Mouse (Mus musculus): Measurements from ENCODE around the gene Nap1l1. TPM values are rescaled to one million over a fixed set of nuclear protein-coding genes. Genes with fewer than 3 reads are reported as not detected.

Gene Nap1l1
- polyA plus RNA-seq, 1 experiment from 2014 or later = 207 TPM

DNA sequence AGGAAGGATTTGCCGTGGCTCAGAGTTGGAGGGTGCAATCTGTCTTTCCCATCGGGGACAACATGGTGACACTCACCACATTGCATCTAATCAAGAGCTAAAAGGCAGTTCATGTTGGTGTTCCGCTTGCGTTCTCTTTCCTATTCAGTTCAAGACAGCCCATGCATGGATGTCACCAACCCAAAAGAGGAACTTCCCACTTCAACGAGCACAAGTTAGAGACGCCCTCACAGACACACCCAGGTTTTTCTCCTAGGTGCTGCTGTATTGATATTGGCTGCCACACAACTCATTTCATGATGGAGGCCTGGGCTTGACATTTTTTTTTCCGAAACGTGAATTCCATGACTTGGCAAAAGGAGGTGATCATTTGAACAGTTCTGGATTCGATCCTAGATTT, 1.9 kb upstream of the Nap1l1 start:
- no peak for ATAC-seq (replicated peaks; ENCODE audit: insufficient number of reproducible peaks, low FRiP score, low TSS enrichment)
- Histone ChIP-seq H3K27ac (ENCODE audit: low read depth, low read length) (no peak overlapping the region), H3K9me3 (replicated peaks; ENCODE audit: control insufficient read depth, low read length) (no peaks in the 10 kb centered on the region), H3K27me3 (ENCODE audit: control insufficient read depth, insufficient read depth, low read length) (no peaks in the 10 kb centered on the region), H3K4me3 (ENCODE audit: low read depth, low read length) (no peak overlapping the region), H3K36me3 (ENCODE audit: control insufficient read depth, insufficient read depth, low read length) (no peaks in the 10 kb centered on the region), H3K4me1 (ENCODE audit: control insufficient read depth, insufficient read depth, low read length) (peaks cover 4% of the 10 kb centered on the region), H3K9ac (ENCODE audit: low read depth, low read length) (no peak overlapping the region), H3K4me2 (no peak overlapping the region)
- 81% methylated on average over 9 of the region's 9 CpGs for WGBS (ENCODE audit: insufficient replicate concordance)

DNA sequence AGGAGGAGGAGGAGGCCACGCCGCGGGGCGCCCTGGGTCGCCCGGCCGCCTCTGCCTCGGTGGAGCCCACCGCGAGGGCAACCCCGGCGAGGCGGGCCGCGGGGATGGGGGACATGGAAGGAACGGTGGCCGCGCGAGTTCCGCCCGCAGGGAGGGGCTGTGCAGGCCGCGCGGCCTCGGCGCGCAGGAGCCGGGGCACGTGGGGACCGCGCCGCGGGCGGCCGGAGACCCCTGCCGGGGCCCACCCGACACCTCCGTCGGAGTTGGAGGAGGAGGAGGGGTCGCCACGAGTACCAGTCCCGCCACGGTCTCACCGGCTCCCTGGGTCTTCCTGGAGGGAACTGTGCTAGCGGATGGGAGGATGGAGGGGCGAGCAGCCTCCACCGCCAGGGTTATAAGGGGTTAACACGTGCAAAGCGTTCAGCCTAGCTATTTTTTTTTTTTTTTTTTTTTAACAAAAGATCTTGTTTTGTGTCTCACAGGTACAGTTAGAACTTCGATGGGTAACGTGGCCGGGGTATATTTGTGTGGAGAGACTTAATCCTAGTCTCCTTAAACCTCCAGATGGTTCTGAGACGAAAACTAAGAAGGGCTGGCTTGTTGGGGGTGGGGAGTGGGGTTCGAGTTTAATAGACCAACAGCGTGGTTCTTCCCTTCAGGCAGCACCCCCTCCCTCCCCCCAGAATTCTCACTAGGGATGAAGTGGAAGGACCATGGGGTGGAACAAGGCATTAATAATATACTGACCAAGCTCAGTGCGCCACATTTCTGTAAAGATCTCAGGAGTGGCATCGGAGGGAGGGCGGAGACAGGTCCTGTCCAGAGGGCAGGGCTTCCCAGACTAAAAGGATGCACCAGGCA, 718 bp downstream of the Nap1l1 start:
- H3K4me1 ChIP-seq (ENCODE audit: control insufficient read depth, insufficient read depth, low read length) = peaks cover 11% of the 10 kb centered on the region
- peak; percentile 70 for ATAC-seq (replicated peaks; ENCODE audit: insufficient number of reproducible peaks, low FRiP score, low TSS enrichment)
- WGBS (ENCODE audit: insufficient replicate concordance) = under 1% methylated on average over 54 of the region's 58 CpGs

DNA sequence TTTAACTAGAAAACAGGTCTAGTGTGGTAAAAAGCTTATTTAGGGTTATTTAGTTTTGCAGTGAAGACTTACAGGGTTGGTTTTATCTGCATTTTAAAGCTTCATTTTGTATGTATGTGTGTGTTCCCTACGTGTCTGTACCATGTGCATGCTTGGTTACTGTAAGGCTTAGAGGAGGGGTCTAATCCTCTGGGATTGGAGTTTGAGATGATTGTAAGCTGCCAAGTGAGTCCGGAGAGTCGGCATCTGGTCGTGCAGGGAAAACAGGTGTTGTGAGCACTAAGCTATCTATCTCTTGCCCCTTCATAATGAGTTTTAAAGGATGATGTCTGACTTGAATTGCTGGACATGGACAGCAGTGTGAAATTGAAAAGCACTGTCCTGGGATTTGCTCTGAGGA, 3.3 kb downstream of the Nap1l1 start:
- 0 out of 2 replicates have a peak, but pooled peaks cover 5% of the 10 kb centered on the region for H3K36me3 ChIP-seq (ENCODE audit: control insufficient read depth, insufficient read depth, low read length)
- no peak overlapping the region for H3K27ac ChIP-seq (ENCODE audit: low read depth, low read length)
- no peak for ATAC-seq (replicated peaks; ENCODE audit: insufficient number of reproducible peaks, low FRiP score, low TSS enrichment)
- H3K27me3 ChIP-seq (ENCODE audit: control insufficient read depth, insufficient read depth, low read length) = no peaks in the 10 kb centered on the region
- no peak overlapping the region for H3K4me2 ChIP-seq
- WGBS (ENCODE audit: insufficient replicate concordance) = 57% methylated on average over 4 of the region's 4 CpGs
- no peak overlapping the region for H3K4me3 ChIP-seq (ENCODE audit: low read depth, low read length)
- no peak overlapping the region for H3K9ac ChIP-seq (ENCODE audit: low read depth, low read length)
- H3K4me1 ChIP-seq (ENCODE audit: control insufficient read depth, insufficient read depth, low read length) = peaks cover 11% of the 10 kb centered on the region
- H3K9me3 ChIP-seq (replicated peaks; ENCODE audit: control insufficient read depth, low read length) = no peaks in the 10 kb centered on the region

More for the DNA sequence above, 718 bp downstream of the Nap1l1 start:
- peak overlapping the region; percentile 82 for H3K4me2 ChIP-seq
- peak overlapping the region; percentile 94 for H3K27ac ChIP-seq (ENCODE audit: low read depth, low read length)
- peak overlapping the region; percentile 98 for H3K4me3 ChIP-seq (ENCODE audit: low read depth, low read length)
- H3K9me3 ChIP-seq (replicated peaks; ENCODE audit: control insufficient read depth, low read length) = no peaks in the 10 kb centered on the region
- no peaks in the 10 kb centered on the region for H3K27me3 ChIP-seq (ENCODE audit: control insufficient read depth, insufficient read depth, low read length)
- peak overlapping the region; percentile 98 for H3K9ac ChIP-seq (ENCODE audit: low read depth, low read length)
- 0 out of 2 replicates have a peak, but pooled peaks cover 3% of the 10 kb centered on the region for H3K36me3 ChIP-seq (ENCODE audit: control insufficient read depth, insufficient read depth, low read length)

DNA sequence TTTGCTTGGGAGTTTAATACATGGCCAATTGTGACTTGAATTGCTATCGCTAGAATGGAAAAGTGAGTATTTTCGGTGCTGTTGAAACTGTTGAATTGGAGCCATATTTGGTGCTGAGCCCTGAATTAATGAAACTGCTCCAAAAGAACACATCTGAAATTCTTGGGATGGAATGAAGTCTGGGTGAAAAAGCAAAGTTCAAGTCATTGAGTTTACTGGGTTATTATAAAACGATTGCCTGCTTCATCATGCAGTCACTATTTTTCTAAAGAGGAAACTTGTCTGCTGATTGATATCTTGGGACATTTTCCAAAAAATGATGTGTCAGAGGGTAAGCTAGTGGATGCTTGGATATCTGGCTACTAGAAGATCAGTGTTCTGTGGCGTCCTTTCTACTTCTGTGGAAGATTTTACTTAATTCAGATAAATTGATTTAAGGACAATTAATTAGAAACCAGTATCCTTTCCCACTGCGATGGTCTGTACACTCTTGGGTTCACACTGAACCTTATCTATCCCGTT, 4.0 kb downstream of the Nap1l1 start:
- 82% methylated on average over 6 of the region's 6 CpGs for WGBS (ENCODE audit: insufficient replicate concordance)
- peaks cover 11% of the 10 kb centered on the region for H3K4me1 ChIP-seq (ENCODE audit: control insufficient read depth, insufficient read depth, low read length)
- no peak overlapping the region for H3K27ac ChIP-seq (ENCODE audit: low read depth, low read length)
- no peak overlapping the region for H3K4me3 ChIP-seq (ENCODE audit: low read depth, low read length)
- no peak for ATAC-seq (replicated peaks; ENCODE audit: insufficient number of reproducible peaks, low FRiP score, low TSS enrichment)
- H3K27me3 ChIP-seq (ENCODE audit: control insufficient read depth, insufficient read depth, low read length) = no peaks in the 10 kb centered on the region
- H3K9me3 ChIP-seq (replicated peaks; ENCODE audit: control insufficient read depth, low read length) = no peaks in the 10 kb centered on the region
- no peak overlapping the region for H3K9ac ChIP-seq (ENCODE audit: low read depth, low read length)
- no peak overlapping the region for H3K4me2 ChIP-seq
- H3K36me3 ChIP-seq (ENCODE audit: control insufficient read depth, insufficient read depth, low read length) = 0 out of 2 replicates have a peak, but pooled peaks cover 9% of the 10 kb centered on the region

DNA sequence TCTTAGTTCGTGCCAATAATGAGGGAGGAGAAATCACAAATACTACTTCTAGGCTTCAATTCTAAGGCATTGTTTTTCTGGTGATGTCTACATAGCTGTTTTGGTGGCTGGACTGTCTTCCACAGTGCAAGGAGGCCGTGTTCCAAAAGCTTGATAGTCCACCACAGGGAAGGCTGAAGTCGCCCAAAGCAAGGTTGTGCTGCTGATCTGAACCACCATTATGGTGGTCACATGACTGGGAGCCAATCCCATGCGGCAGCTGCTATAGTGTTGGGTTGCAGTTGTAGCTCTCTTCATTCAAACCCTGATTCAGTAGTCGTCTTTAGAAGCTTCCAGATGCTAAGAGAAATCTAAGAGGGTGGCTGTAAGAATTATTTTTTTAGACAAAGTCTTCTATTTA, 6.6 kb downstream of the Nap1l1 start:
- ATAC-seq (replicated peaks; ENCODE audit: insufficient number of reproducible peaks, low FRiP score, low TSS enrichment) = no peak

DNA sequence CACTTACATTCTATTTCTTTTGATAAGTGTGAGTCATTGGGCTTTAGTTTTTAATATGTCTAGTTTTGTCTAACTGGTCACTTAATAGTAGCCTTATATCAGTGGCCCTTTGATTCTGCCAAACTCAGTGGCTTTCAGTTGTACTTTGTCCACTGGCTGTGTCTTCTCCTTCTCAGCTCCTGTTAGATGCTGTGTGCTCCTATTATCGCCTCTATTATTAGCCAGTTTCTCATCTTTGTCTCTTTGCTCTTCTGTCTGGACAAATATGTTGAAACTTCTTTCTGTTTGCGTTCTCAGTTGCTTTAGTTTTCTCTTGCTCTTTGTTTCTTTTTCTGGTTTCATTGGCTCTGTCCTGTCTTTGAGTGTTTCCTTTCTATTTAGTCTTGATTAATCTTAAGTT, 9.6 kb downstream of the Nap1l1 start:
- no peak for ATAC-seq (replicated peaks; ENCODE audit: insufficient number of reproducible peaks, low FRiP score, low TSS enrichment)
- no peaks in the 10 kb centered on the region for H3K27me3 ChIP-seq (ENCODE audit: control insufficient read depth, insufficient read depth, low read length)
- no peak overlapping the region for H3K4me2 ChIP-seq
- H3K9me3 ChIP-seq (replicated peaks; ENCODE audit: control insufficient read depth, low read length) = no peaks in the 10 kb centered on the region
- peaks cover 8% of the 10 kb centered on the region; the same call in 1 of the 2 replicates for H3K4me1 ChIP-seq (ENCODE audit: control insufficient read depth, insufficient read depth, low read length)
- no peak overlapping the region for H3K4me3 ChIP-seq (ENCODE audit: low read depth, low read length)
- no peak overlapping the region for H3K9ac ChIP-seq (ENCODE audit: low read depth, low read length)
- WGBS (ENCODE audit: insufficient replicate concordance) = 84% methylated on average over 2 of the region's 2 CpGs
- H3K36me3 ChIP-seq (ENCODE audit: control insufficient read depth, insufficient read depth, low read length) = peaks cover 19% of the 10 kb centered on the region
- no peak overlapping the region for H3K27ac ChIP-seq (ENCODE audit: low read depth, low read length)

More for the DNA sequence above, 6.6 kb downstream of the Nap1l1 start:
- Histone ChIP-seq H3K9ac (ENCODE audit: low read depth, low read length) (no peak overlapping the region), H3K9me3 (replicated peaks; ENCODE audit: control insufficient read depth, low read length) (no peaks in the 10 kb centered on the region), H3K27me3 (ENCODE audit: control insufficient read depth, insufficient read depth, low read length) (no peaks in the 10 kb centered on the region), H3K4me1 (ENCODE audit: control insufficient read depth, insufficient read depth, low read length) (peaks cover 16% of the 10 kb centered on the region), H3K4me2 (no peak overlapping the region), H3K36me3 (ENCODE audit: control insufficient read depth, insufficient read depth, low read length) (peaks cover 11% of the 10 kb centered on the region; the same call in 1 of the 2 replicates), H3K4me3 (ENCODE audit: low read depth, low read length) (no peak overlapping the region), H3K27ac (ENCODE audit: low read depth, low read length) (no peak overlapping the region)
- WGBS (ENCODE audit: insufficient replicate concordance) = 81% methylated on average over 5 of the region's 5 CpGs

DNA sequence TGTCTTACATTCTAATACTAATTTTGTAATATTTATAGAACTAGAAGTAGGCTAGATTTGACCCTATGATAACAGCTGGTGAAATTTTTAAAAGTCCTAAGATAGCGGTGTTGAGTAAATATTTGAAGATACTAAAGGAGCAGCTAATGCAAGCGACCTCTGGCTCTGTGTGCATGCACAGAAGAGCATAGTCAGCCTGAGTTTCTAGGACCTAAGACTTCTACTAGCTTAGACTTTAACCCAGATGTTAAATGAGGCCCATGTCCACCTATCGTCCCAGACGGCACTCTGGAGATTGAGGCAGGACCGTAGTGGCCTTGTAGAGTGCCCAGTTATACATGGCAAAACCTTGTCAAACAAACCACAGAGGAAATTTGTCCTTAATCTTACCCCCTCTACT, 11.1 kb downstream of the Nap1l1 start:
- Histone ChIP-seq H3K27ac (ENCODE audit: low read depth, low read length) (no peak overlapping the region), H3K9me3 (replicated peaks; ENCODE audit: control insufficient read depth, low read length) (no peaks in the 10 kb centered on the region), H3K4me3 (ENCODE audit: low read depth, low read length) (no peak overlapping the region), H3K4me2 (no peak overlapping the region), H3K27me3 (ENCODE audit: control insufficient read depth, insufficient read depth, low read length) (no peaks in the 10 kb centered on the region), H3K4me1 (ENCODE audit: control insufficient read depth, insufficient read depth, low read length) (peaks cover 8% of the 10 kb centered on the region; the same call in 1 of the 2 replicates), H3K9ac (ENCODE audit: low read depth, low read length) (no peak overlapping the region), H3K36me3 (ENCODE audit: control insufficient read depth, insufficient read depth, low read length) (peaks cover 27% of the 10 kb centered on the region)
- WGBS (ENCODE audit: insufficient replicate concordance) = 72% methylated on average over 5 of the region's 5 CpGs
- no peak for ATAC-seq (replicated peaks; ENCODE audit: insufficient number of reproducible peaks, low FRiP score, low TSS enrichment)

DNA sequence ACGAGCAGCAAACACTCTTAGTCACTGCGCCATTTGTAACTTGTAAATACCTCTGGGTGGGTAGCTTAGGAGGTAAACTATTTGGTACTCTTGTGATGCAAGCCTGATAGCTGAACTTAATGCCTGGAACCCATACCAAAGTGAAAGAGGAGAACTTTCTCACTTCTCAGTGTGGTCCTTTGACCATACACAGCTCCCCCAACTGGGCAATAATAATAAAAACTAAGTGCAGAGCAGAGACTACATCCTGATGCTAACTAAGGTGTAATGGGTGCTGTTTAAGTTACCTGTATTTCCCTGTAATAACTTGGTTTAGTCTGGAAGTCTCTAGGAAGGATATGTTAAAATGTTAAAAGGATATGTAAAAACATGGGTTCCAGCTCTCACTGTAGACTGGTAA, 15.8 kb downstream of the Nap1l1 start:
- Histone ChIP-seq H3K36me3 (ENCODE audit: control insufficient read depth, insufficient read depth, low read length) (peaks cover 32% of the 10 kb centered on the region), H3K9ac (ENCODE audit: low read depth, low read length) (no peak overlapping the region), H3K27ac (ENCODE audit: low read depth, low read length) (no peak overlapping the region), H3K9me3 (replicated peaks; ENCODE audit: control insufficient read depth, low read length) (no peaks in the 10 kb centered on the region), H3K4me3 (ENCODE audit: low read depth, low read length) (no peak overlapping the region), H3K27me3 (ENCODE audit: control insufficient read depth, insufficient read depth, low read length) (no peaks in the 10 kb centered on the region), H3K4me2 (no peak overlapping the region), H3K4me1 (ENCODE audit: control insufficient read depth, insufficient read depth, low read length) (peaks cover 7% of the 10 kb centered on the region; the same call in 1 of the 2 replicates)
- WGBS (ENCODE audit: insufficient replicate concordance) = 87% methylated on average over 2 of the region's 2 CpGs
- no peak for ATAC-seq (replicated peaks; ENCODE audit: insufficient number of reproducible peaks, low FRiP score, low TSS enrichment)
